Mouse (Mus musculus) v-Abl transformed pro-B cells (cell line): Measurements from ENCODE around the gene Rassf7.

Experiments used
- in situ Hi-C, 2 experiments: fragments of 400-800 bp; cut with MboI; formaldehyde crosslinking; loops; one replicate each; pipeline ENCODE4 v1.15.1; 2025; ENCODE audit not compliant: unreplicated experiment in 2 of 2

Rassf7 gene

GRCm38 (mm10) chr7:141215101-141215879, at the start of gene Rassf7:
Rassf7 (plus strand) TSS chr7:141215860.
- in situ Hi-C loops: no loop called here

DNA sequence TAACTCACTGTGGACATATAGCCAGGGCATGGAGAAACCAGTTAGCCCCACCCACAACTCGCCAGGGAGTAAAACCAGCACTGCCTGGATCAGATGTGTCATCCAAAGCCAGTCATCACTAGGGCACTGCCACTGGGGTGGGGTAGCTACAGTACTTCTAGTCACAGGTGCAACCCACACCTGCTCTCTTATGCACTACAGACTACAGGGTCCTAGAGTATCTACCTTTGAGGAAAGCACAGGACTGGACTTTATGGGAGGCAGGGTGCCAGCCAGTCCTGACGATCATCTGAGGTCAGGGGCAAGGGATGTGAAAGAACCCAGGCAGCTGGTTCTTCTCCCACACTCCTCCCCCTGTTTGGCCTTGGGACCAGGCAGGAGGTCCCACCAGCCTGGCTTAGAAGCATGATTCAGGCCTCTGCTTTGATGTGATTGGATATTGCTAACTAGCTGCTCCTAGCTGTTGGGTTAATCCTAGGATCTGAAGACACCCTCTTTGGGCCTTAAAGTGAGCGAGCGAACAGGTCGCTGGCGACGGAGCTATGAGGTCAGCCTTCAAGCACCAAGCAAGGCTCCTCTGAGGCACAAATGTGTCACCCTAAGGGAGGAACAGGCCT, 47.7 kb upstream of the Rassf7 start:
- in situ Hi-C loops: loop anchor here in 1 of 2 experiments (5.0 kb wide), 1 partner anchor 36 kb away; no protein-coding TSS in a partner anchor

GRCm38 (mm10) chr7:141168518-141168953, 47.1 kb upstream of the Rassf7 start:
- in situ Hi-C loops: loop anchor here in 1 of 2 experiments (5.0 kb wide), 1 partner anchor 36 kb away; no protein-coding TSS in a partner anchor

DNA sequence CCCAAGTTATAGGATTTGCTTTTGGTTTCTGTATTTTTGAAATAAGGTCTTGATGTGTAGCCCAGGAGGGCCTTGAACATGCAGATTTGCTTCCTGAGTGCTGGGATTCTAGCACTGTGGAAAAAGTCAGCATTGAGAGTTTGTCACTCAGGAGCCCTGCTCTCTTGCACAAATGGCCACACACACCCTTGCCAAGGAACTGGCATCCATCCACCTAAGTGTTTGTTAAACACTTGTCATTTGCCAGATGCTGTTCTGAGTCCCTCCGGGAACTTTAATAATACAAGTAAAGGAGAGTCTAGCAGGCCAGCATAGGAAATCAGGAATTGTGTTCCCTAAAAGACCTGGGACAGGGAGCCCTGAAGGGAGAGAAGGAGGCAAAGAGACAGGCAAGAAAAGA, 46.4 kb upstream of the Rassf7 start:
- in situ Hi-C loops: loop anchor here in 1 of 2 experiments (5.0 kb wide), 1 partner anchor 37 kb away; no protein-coding TSS in a partner anchor

GRCm38 (mm10) chr7:141169866-141170265, 45.8 kb upstream of the Rassf7 start:
- in situ Hi-C loops: loop anchor here (5.0 kb wide), 2 partner anchors 38 to 73 kb away; no protein-coding TSS in a partner anchor

GRCm38 (mm10) chr7:141172116-141173006, 43.3 kb upstream of the Rassf7 start, which contains the start of gene Rnh1:
Rnh1 (minus strand) TSS chr7:141172857.
- in situ Hi-C loops: loop anchor here in 1 of 2 experiments (5.0 kb wide), 1 partner anchor 75 kb away; no protein-coding TSS in a partner anchor

DNA sequence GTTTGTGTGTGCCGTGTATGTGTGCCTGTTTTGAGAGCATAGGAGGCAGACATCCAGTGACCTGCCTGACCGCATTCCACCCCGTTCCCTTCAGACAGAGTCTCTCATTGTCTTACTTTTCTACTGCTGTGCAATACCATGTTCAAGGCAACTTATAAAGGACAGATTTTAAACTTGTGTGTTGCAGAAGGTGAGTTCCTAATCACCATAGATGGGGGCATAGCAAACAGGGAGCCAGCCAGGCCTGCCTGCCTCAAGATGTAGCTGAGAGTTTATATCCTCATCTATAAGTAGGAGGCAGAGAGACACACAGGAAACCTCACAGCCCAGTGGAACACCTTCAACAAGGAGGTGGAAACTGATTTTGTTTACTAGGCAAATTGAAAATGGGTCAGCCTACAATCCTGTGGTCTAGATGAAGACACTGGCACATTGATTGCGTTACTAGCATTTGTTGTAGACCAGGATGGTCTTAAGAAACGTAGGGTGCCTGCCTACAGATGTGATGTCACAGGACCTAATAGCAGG, 42.3 kb upstream of the Rassf7 start:
- in situ Hi-C loops: loop anchor here in 1 of 2 experiments (5.0 kb wide), 1 partner anchor 76 kb away; no protein-coding TSS in a partner anchor

DNA sequence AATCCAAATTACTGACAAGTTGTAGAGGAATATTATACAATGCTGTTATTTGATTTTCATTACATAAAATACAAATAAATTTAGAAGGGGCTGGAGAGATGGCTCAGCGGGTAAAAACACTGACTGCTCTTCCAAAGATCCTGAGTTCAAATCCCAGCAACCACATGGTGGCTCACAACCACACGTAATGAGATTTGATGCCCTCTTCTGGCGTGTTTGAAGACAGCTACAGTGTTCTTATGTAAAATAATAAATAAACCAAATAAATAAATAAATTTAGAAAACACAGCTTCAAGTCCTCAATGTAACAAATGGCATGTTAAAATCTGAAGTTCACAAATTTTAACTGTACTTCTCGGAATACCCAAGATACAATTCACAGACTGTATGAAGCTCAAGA, 40.6 kb upstream of the Rassf7 start:
- in situ Hi-C loops: loop anchor here (5.0 to 25.0 kb wide), 5 partner anchors 83 to 333 kb away; partner anchors contain the start of genes Gm45717 (in 2 of the 2), Ifitm2 (in 2 of the 2), Ifitm1 (in 1 of the 2) and Ifitm5 (in 1 of the 2)

- in situ Hi-C loops: loop anchor here (5.0 to 25.0 kb wide), 5 partner anchors 84 to 334 kb away; partner anchors contain the start of genes Gm45717 (in 2 of the 2), Ifitm2 (in 2 of the 2), Ifitm1 (in 1 of the 2) and Ifitm5 (in 1 of the 2)
Measured at GRCm38 (mm10) chr7:141176173-141176572, 39.5 kb upstream of the Rassf7 start.

GRCm38 (mm10) chr7:141188194-141188593, 27.5 kb upstream of the Rassf7 start:
- in situ Hi-C loops: loop anchor here in 1 of 2 experiments (25.0 kb wide), 1 partner anchor 226 kb away; the partner anchor contains the start of genes Gm45717, Ifitm1, Ifitm2 and Ifitm5

DNA sequence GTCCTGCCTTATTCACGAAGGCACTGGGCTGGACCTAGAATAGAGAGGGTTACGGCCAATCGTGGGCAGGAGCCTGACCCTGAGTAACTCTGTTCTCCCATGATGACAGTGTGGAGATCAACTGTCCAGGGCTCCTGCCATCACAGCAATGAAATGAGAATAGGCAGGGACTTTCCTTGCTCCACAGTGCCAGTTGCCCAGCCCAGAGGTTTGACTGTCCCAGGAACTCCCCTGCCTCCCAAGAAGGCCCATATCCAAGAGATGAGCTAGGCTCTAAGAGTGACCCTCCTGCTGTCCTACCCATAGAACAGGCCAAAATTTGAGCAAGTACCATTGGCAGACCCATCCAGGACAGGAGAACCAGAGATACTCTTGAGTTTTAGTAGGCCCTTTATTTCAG, 26.9 kb upstream of the Rassf7 start:
- in situ Hi-C loops: loop anchor here in 1 of 2 experiments (25.0 kb wide), 1 partner anchor 226 kb away; the partner anchor contains the start of genes Gm45717, Ifitm1, Ifitm2 and Ifitm5

- in situ Hi-C loops: loop anchor here in 1 of 2 experiments (25.0 kb wide), 1 partner anchor 228 kb away; the partner anchor contains the start of genes Gm45717, Ifitm1, Ifitm2 and Ifitm5
Measured at GRCm38 (mm10) chr7:141190220-141190619, 25.4 kb upstream of the Rassf7 start.

- in situ Hi-C loops: loop anchor here in 1 of 2 experiments (25.0 kb wide), 1 partner anchor 229 kb away; the partner anchor contains the start of genes Gm45717, Ifitm1, Ifitm2 and Ifitm5
Measured at GRCm38 (mm10) chr7:141191036-141191435, 24.6 kb upstream of the Rassf7 start.

- in situ Hi-C loops: loop anchor here in 1 of 2 experiments (25.0 kb wide), 1 partner anchor 230 kb away; the partner anchor contains the start of genes Gm45717, Ifitm1, Ifitm2 and Ifitm5
Measured at GRCm38 (mm10) chr7:141191796-141192685, 23.6 kb upstream of the Rassf7 start.

DNA sequence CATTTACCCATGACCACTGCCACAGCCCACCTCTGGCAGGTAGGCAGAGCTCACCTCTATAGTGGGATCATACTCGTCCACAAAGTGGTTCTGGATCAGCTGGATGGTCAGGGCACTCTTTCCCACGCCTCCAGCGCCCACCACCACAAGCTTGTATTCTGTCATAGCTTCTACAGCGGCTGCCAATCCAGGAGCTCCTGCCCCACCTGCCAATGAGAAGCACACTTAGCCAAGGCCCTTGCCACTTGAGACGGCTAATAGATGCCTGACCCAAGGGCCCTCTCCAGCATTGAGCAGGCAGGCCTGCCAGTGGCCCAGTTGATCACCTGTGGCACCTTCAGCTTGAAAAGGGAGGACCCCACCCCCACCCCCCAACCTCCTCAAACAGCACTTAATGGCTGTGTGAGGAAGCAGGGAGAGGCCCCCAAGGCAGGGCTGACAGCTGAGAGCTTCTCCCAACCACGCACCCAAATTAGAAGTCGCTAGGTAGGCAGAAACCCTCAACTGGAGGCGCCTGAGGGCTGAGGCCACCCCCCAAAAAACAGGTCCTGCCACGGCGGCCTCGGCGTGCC, 22.8 kb upstream of the Rassf7 start:
- in situ Hi-C loops: loop anchor here in 1 of 2 experiments (25.0 kb wide), 1 partner anchor 231 kb away; the partner anchor contains the start of genes Gm45717, Ifitm1, Ifitm2 and Ifitm5

- in situ Hi-C loops: loop anchor here in 1 of 2 experiments (25.0 kb wide), 1 partner anchor 231 kb away; the partner anchor contains the start of genes Gm45717, Ifitm1, Ifitm2 and Ifitm5
Measured at GRCm38 (mm10) chr7:141193348-141193856, 22.3 kb upstream of the Rassf7 start.

DNA sequence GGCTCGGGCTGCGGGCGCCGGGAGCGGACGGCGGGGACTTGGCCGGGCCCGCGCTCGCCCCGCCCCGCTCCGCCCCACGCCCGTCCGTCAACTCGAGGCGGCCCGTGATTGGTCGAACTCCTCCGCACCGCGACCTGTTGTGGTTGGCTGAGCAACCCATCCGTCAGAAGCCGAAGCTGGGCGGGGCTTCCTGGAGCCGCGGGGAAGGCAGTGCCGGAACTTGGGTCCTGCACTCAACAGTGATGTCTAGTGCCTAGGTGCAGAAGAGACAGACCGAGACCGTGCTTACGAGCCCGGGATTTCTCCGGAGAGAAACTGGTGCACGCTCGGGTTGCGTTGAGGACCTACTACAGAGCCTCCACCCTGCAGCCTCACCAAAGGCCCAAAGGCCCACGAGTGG, 21.7 kb upstream of the Rassf7 start, which contains the start of the genes Hras and Lrrc56:
Gene Hras, minus strand, starts transcription at position 58 of the 400 bp plus-strand sequence.
Gene Lrrc56, plus strand, starts transcription at position 210 of the 400 bp plus-strand sequence.
- in situ Hi-C loops: loop anchor here in 1 of 2 experiments (25.0 kb wide), 1 partner anchor 232 kb away; the partner anchor contains the start of genes Gm45717, Ifitm1, Ifitm2 and Ifitm5
